Mouse (Mus musculus) CH12F3 (cell line): Measurements from ENCODE around the gene Dlgap1.

Source experiments
- in situ Hi-C: fragments of 300-500 bp; cut with MboI; formaldehyde crosslinking; loops from 2 replicates; pipeline ENCODE4 v1.14.3; 2020; ENCODE audit warnings: low sequenced_read_pairs

Dlgap1 gene

GRCm38 (mm10) chr17:70455036-70455435 is 486.2 kb downstream of the Dlgap1 start:
- in situ Hi-C loops: no loop called here

GRCm38 (mm10) chr17:70457103-70457502 is 488.2 kb downstream of the Dlgap1 start:
- in situ Hi-C loops: no loop called here

- in situ Hi-C loops: no loop called here
Measured at GRCm38 (mm10) chr17:70462231-70462630, 493.4 kb downstream of the Dlgap1 start.

GRCm38 (mm10) chr17:70462771-70463491 is 494.1 kb downstream of the Dlgap1 start:
- in situ Hi-C loops: no loop called here

- in situ Hi-C loops: no loop called here
Measured at GRCm38 (mm10) chr17:70466413-70466812, 497.5 kb downstream of the Dlgap1 start.

- in situ Hi-C loops: no loop called here
Measured at GRCm38 (mm10) chr17:70470970-70471371, 502.1 kb downstream of the Dlgap1 start.

GRCm38 (mm10) chr17:70472162-70472561 is 503.3 kb downstream of the Dlgap1 start:
- in situ Hi-C loops: no loop called here

- in situ Hi-C loops: no loop called here
Measured at GRCm38 (mm10) chr17:70473871-70474270, 505.0 kb downstream of the Dlgap1 start.

- in situ Hi-C loops: no loop called here
Measured at GRCm38 (mm10) chr17:70483716-70484115, 514.8 kb downstream of the Dlgap1 start.

GRCm38 (mm10) chr17:70485668-70486067 is 516.8 kb downstream of the Dlgap1 start:
- in situ Hi-C loops: no loop called here

- in situ Hi-C loops: no loop called here
Measured at GRCm38 (mm10) chr17:70486259-70486658, 517.4 kb downstream of the Dlgap1 start.

GRCm38 (mm10) chr17:70486831-70487230 is 518.0 kb downstream of the Dlgap1 start:
- in situ Hi-C loops: no loop called here

GRCm38 (mm10) chr17:70488784-70489265 is 520.0 kb downstream of the Dlgap1 start:
- in situ Hi-C loops: no loop called here

- in situ Hi-C loops: no loop called here
Measured at GRCm38 (mm10) chr17:70491575-70491974, 522.7 kb downstream of the Dlgap1 start.

- in situ Hi-C loops: no loop called here
Measured at GRCm38 (mm10) chr17:70494338-70494737, 525.5 kb downstream of the Dlgap1 start.

- in situ Hi-C loops: no loop called here
Measured at GRCm38 (mm10) chr17:70498256-70498655, 529.4 kb downstream of the Dlgap1 start.

GRCm38 (mm10) chr17:70501933-70502332 is 533.1 kb downstream of the Dlgap1 start:
- in situ Hi-C loops: no loop called here

- in situ Hi-C loops: no loop called here
Measured at GRCm38 (mm10) chr17:70507759-70508158, 538.9 kb downstream of the Dlgap1 start.

GRCm38 (mm10) chr17:70510441-70510840 is 541.6 kb downstream of the Dlgap1 start:
- in situ Hi-C loops: no loop called here

- in situ Hi-C loops: no loop called here
Measured at GRCm38 (mm10) chr17:70511401-70511800, 542.5 kb downstream of the Dlgap1 start.

GRCm38 (mm10) chr17:70513736-70514135 is 544.9 kb downstream of the Dlgap1 start:
- in situ Hi-C loops: no loop called here

- in situ Hi-C loops: no loop called here
Measured at GRCm38 (mm10) chr17:70516506-70516905, 547.6 kb downstream of the Dlgap1 start.

- in situ Hi-C loops: no loop called here
Measured at GRCm38 (mm10) chr17:70517333-70517732, 548.5 kb downstream of the Dlgap1 start.
